Mouse (Mus musculus): ENCODE measurements around the gene Rhox3c.
"Not testable (repeated sequence)": the region's sequence is repeated elsewhere in the genome, so short reads cannot be mapped to it uniquely, and the experiment has no call there.

The Rhox3c gene

GRCm38 (mm10) chrX:37458285-37458684 lies at the start of gene Rhox3c:
Gene Rhox3c, plus strand, starts transcription at chrX:37458585.
- not testable (repeated sequence) for DNase-seq (ENCODE audit: low spot score)

- DNase-seq (ENCODE audit: low spot score): not testable (repeated sequence)
These were observed 46.6 kb upstream of the Rhox3c start, which contains the start of gene Rhox2b for GRCm38 (mm10) chrX:37411767-37412166. Gene Rhox2b, plus strand, starts transcription at chrX:37412067.

- not testable (repeated sequence) for DNase-seq (ENCODE audit: low spot score)
These were observed 26.2 kb upstream of the Rhox3c start, which contains the start of gene Rhox4b for GRCm38 (mm10) chrX:37432194-37432593. Gene Rhox4b, plus strand, starts transcription at chrX:37432494.

- not testable (repeated sequence) for DNase-seq (ENCODE audit: low spot score)
These were observed 5.0 kb upstream of the Rhox3c start, which contains the start of gene Rhox2c for GRCm38 (mm10) chrX:37453380-37453779. Gene Rhox2c, plus strand, starts transcription at chrX:37453680.

- DNase-seq (ENCODE audit: low spot score): not testable (repeated sequence)
These were observed 21.7 kb downstream of the Rhox3c start, which contains the start of gene Rhox4c for GRCm38 (mm10) chrX:37480037-37480436. Gene Rhox4c, plus strand, starts transcription at chrX:37480337.

- DNase-seq (ENCODE audit: low spot score): not testable (repeated sequence)
These were observed 55.7 kb downstream of the Rhox3c start, which contains the start of gene Rhox4d for GRCm38 (mm10) chrX:37514059-37514458. Gene Rhox4d, plus strand, starts transcription at chrX:37514359.
